Mouse (Mus musculus): ENCODE results near the gene Ccdc97.
"Not testable (repeated sequence)": the region's sequence is repeated elsewhere in the genome, so short reads cannot be mapped to it uniquely, and the experiment has no call there.

Ccdc97 gene

GRCm38 (mm10) chr7:25718788-25719417 is at the start of gene Ccdc97:
Gene Ccdc97 (minus strand): TSS chr7:25719088.
- peak; percentile 97 for DNase-seq

GRCm38 (mm10) chr7:25768229-25768628 is 49.3 kb upstream of the Ccdc97 start:
- DNase-seq: no peak

GRCm38 (mm10) chr7:25766108-25766507 is 47.2 kb upstream of the Ccdc97 start:
- DNase-seq: peak; percentile 41

GRCm38 (mm10) chr7:25764221-25764620 is 45.3 kb upstream of the Ccdc97 start:
- DNase-seq: peak; percentile 33

GRCm38 (mm10) chr7:25763678-25764077 is 44.8 kb upstream of the Ccdc97 start:
- DNase-seq: no peak

- peak; percentile 63 for DNase-seq
Observed at GRCm38 (mm10) chr7:25761354-25761753, 42.5 kb upstream of the Ccdc97 start.

- DNase-seq: peak; percentile 98
Observed at GRCm38 (mm10) chr7:25756011-25756410, 37.1 kb upstream of the Ccdc97 start.

GRCm38 (mm10) chr7:25755468-25755833 is 36.6 kb upstream of the Ccdc97 start:
- peak; percentile 70 for DNase-seq

- peak; percentile 99 for DNase-seq
Observed at GRCm38 (mm10) chr7:25754738-25755467, 36.0 kb upstream of the Ccdc97 start, which contains the start of gene Hnrnpul1. Gene Hnrnpul1 (minus strand): TSS chr7:25754757.

GRCm38 (mm10) chr7:25754439-25754737 is 35.5 kb upstream of the Ccdc97 start:
- DNase-seq: no peak

- no peak for DNase-seq
Observed at GRCm38 (mm10) chr7:25753643-25754438, 35.0 kb upstream of the Ccdc97 start.

- DNase-seq: no peak
Observed at GRCm38 (mm10) chr7:25753076-25753475, 34.2 kb upstream of the Ccdc97 start.

- no peak for DNase-seq
Observed at GRCm38 (mm10) chr7:25746844-25747243, 28.0 kb upstream of the Ccdc97 start.

GRCm38 (mm10) chr7:25738277-25738676 is 19.4 kb upstream of the Ccdc97 start:
- DNase-seq: no peak

- peak; percentile 28 for DNase-seq
Observed at GRCm38 (mm10) chr7:25736920-25737319, 18.0 kb upstream of the Ccdc97 start.

- no peak for DNase-seq
Observed at GRCm38 (mm10) chr7:25734991-25735390, 16.1 kb upstream of the Ccdc97 start.

GRCm38 (mm10) chr7:25731294-25732055 is 12.6 kb upstream of the Ccdc97 start:
- no peak for DNase-seq

- DNase-seq: no peak
Observed at GRCm38 (mm10) chr7:25729862-25730261, 11.0 kb upstream of the Ccdc97 start.

- no peak for DNase-seq
Observed at GRCm38 (mm10) chr7:25729396-25729795, 10.5 kb upstream of the Ccdc97 start.

- DNase-seq: no peak
Observed at GRCm38 (mm10) chr7:25727800-25728199, 8.9 kb upstream of the Ccdc97 start.

- no peak for DNase-seq
Observed at GRCm38 (mm10) chr7:25725886-25726285, 7.0 kb upstream of the Ccdc97 start.

GRCm38 (mm10) chr7:25721776-25722175 is 2.9 kb upstream of the Ccdc97 start:
- DNase-seq: not testable (repeated sequence)

GRCm38 (mm10) chr7:25720760-25721159 is 1.9 kb upstream of the Ccdc97 start:
- DNase-seq: no peak

Data from lung, postnatal 36 days (tissue).